Mouse (Mus musculus): ENCODE data around the gene Tiparp.

DNA sequence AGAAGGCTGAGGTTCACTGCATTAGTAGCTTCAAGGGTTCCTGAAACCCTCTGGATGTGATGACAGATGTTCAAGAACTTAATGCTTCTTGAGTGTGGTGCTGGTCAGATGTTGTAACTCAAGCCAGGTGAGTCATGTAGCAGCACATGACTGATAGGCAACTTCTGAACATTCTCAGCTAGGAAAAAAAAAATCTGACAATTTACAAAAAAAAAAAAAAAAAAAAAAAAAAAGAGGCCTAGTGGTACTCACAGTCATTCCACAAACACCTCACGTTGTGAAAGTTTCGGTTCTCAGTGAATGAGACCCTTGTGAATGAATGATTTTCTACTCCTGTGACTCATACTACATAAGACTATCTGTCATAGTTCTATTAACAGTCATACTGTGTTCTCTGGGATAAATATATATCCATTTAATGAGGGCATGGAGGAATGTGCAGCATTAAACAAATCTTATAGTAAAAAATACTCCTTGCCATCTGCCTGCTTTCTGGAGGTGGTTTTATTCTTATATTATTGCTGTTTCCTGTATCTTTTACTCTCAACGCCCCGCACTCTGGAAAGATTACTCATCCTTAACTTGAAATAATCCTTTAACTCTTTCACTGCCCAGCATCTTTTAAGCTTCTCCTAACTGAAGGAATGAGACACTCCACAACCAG is 75.3 kb downstream of the Tiparp start:
- TF ChIP-seq CTCF (IDR thresholded peaks at IDR 0.05; ENCODE audit: extremely low read depth, insufficient read length, insufficient replicate concordance, low read depth, low read length) (no peak), POLR2A (IDR thresholded peaks at IDR 0.05; ENCODE audit: low read depth, low read length) (no peak)
